Mouse (Mus musculus) stomach, adult 2 months (tissue): ENCODE data around the gene Gm906. TPM values are rescaled to one million over a fixed set of nuclear protein-coding genes. Genes with fewer than 3 reads are reported as not detected.

Source experiments
- polyA plus RNA-seq: library from polyadenylated mRNA; depleted of rRNA; stranded (reverse); fragments of >200 nt; gene quantifications from 2 replicates; pipeline ENCODE4 v1.2.3, GENCODE M21; 2012; rRNA removed

The Gm906 gene
- polyA plus RNA-seq: not detected in 2 replicates

DNA sequence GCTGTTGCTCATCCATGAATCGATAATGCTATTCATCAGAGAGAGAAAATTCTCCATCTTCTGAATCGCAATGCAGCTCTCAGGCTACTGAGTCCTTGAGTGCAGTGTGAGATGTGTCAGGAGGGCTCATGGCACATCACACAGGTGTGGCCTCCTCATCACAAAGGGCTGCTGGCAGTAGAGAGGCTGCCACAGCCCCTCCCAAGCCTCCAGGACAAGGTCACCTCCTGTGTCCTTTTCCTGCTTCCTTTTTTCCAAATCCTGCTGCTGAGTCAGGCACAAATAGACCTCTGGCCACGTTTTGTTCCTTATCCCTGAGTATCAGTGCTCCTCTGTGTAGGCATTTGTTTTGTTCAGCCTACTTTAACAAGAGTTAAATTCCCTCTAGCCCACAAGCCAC, at the start of gene Gm906:
Gm906 (minus strand) TSS at position 101 of the 400 bp plus-strand sequence.

Other genes starting within 250 kb of the Gm906 start
- 11.7 and 12.8 TPM in 2 replicates for gene Fbxw17, start 167.6 kb upstream of the Gm906 start, polyA plus RNA-seq
- gene Gm47429, start 193.6 kb upstream of the Gm906 start, polyA plus RNA-seq: not detected in 2 replicates
- not detected in 2 replicates for gene Nutm2, start 217.0 kb upstream of the Gm906 start, polyA plus RNA-seq